Mouse (Mus musculus) hindbrain, embryonic 15.5 days (tissue): ENCODE data around the gene Ttc8. TPM values are rescaled to one million over a fixed set of nuclear protein-coding genes. Genes with fewer than 3 reads are reported as not detected.

Source experiments
- polyA plus RNA-seq: library from polyadenylated mRNA; unstranded; fragments of >200 nt; fragmentation: Nextera tagmentation; extraction: Ambion mirVana; gene quantifications from 2 replicates; pipeline ENCODE4 v1.2.1, GENCODE M21; 2015

Ttc8 gene
- polyA plus RNA-seq, 1 experiment from 2014 or later = 32.5 TPM

Other genes starting within 250 kb of the Ttc8 start
- gene Ptpn21, start 183.2 kb upstream of the Ttc8 start, polyA plus RNA-seq = 4.1 and 5.9 TPM in 2 replicates
- 103 and 109 TPM in 2 replicates for gene Zc3h14, start 173.6 kb upstream of the Ttc8 start, polyA plus RNA-seq
- 19.3 and 23.9 TPM in 2 replicates for gene Eml5, start 19.1 kb upstream of the Ttc8 start, polyA plus RNA-seq